ENCODE assay signal across 8 mouse cellular contexts in the genomic region with DNA sequence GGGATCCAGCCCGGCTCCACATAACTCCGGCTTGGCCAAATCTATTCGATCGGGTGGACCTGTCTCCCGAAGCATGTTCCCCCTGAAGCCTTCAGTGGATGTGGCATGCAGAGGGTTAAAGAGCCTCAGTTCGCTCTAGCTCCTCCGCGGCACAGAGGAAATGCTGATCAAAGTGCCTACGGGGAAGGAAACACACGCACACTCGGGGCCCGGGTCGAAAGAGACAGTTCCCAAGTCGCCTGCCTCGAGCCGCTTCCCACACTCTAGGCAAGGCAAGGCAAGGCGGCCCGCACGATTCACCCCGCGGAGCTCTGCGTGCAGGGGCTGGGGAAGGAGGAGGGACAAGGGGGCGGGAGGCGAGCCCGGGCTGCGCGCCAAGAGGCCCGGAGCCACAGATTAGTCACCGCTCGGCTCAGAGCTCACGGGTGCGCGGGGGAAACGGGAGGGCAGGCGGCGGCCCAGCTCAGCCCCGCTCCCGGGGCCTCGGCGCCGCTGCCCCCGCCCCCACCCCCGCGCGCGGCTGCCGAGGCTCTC.
DNase-seq lines count a peak whose midpoint lies in the region; ATAC-seq and TF ChIP-seq lines count a peak whose summit lies in the region.

No protein-coding gene starts in this region.

- peak overlapping the region; percentile 75 for H3K4me3 ChIP-seq in G1E (ENCODE audit: low read depth, low read length)
- peak overlapping the region; percentile 50 for H3K4me3 ChIP-seq in cerebellum, adult 2 months (replicated peaks; ENCODE audit: insufficient read depth, low read depth, low read length)
- H3K4me3 ChIP-seq in hindbrain, embryonic 12.5 days, result peak overlapping the region; percentile 46

- no peaks in the 10 kb centered on the region for H3K9me3 ChIP-seq in G1E (replicated peaks)
- H3K9me3 ChIP-seq in hindbrain, embryonic 12.5 days (replicated peaks), result no peaks in the 10 kb centered on the region

- H3K27me3 ChIP-seq in G1E (ENCODE audit: insufficient read depth, low read length), result peaks cover 24% of the 10 kb centered on the region
- H3K27me3 ChIP-seq in cerebellum, adult 2 months (ENCODE audit: control insufficient read depth, insufficient read depth, low read length), result no peaks in the 10 kb centered on the region
- peaks cover 85% of the 10 kb centered on the region for H3K27me3 ChIP-seq in hindbrain, embryonic 12.5 days

- peaks cover 21% of the 10 kb centered on the region for H3K4me1 ChIP-seq in G1E (ENCODE audit: insufficient read depth, low read depth, low read length)
- H3K4me1 ChIP-seq in cerebellum, adult 2 months (ENCODE audit: control insufficient read depth, insufficient read depth, low read length), result peaks cover 3% of the 10 kb centered on the region; the same call in 1 of the 2 replicates
- H3K4me1 ChIP-seq in hindbrain, embryonic 12.5 days, result peaks cover 30% of the 10 kb centered on the region

- no peak for TF ChIP-seq POLR2A in cerebellum, adult 2 months (IDR thresholded peaks at IDR 0.05; ENCODE audit: borderline replicate concordance, insufficient read depth, low read length)

- TF ChIP-seq CTCF in G1E (IDR thresholded peaks at IDR 0.05; ENCODE audit: low read depth, low read length), result no peak
- no peak for TF ChIP-seq CTCF in cerebellum, adult 2 months (IDR thresholded peaks at IDR 0.05; ENCODE audit: borderline replicate concordance, insufficient read depth, low read depth, low read length)

- ATAC-seq in G1E (ENCODE audit: extremely low read depth, insufficient number of reproducible peaks, low FRiP score, poor library complexity, severe bottlenecking), result no peak
- peak; percentile 65 for ATAC-seq in hindbrain, embryonic 12.5 days (ENCODE audit: low FRiP score)

- peak overlapping the region; percentile 91 for H3K4me2 ChIP-seq in hindbrain, embryonic 12.5 days (replicated peaks)

- DNase-seq in G1E (ENCODE audit: low spot score), result no peak
- peak; percentile 77 to 81 for DNase-seq in cerebellum, adult 2 months
- peak; percentile 39 to 50 for DNase-seq in frontal cortex, postnatal 25 days (ENCODE audit: low spot score in 2 of 2)
- DNase-seq in layer of hippocampus, postnatal 36 days, result peak; percentile 58 to 59
- peak; percentile 65 for DNase-seq in lung, postnatal 25 days (ENCODE audit: low spot score)
- peak; percentile 87 for DNase-seq in retina, postnatal 1 day
- DNase-seq in urinary bladder, postnatal 14 days (ENCODE audit: low spot score), result peak; percentile 81

- peak overlapping the region; percentile 77 for H3K9ac ChIP-seq in hindbrain, embryonic 12.5 days

- peak overlapping the region; percentile 67; the same call in 1 of the 2 replicates for H3K27ac ChIP-seq in cerebellum, adult 2 months (ENCODE audit: insufficient read depth, low read length)
- peak overlapping the region; percentile 94 for H3K27ac ChIP-seq in hindbrain, embryonic 12.5 days

- WGBS in cerebellum, adult 2 months, result 2% methylated on average over 44 of the region's 47 CpGs
- WGBS in hindbrain, embryonic 12.5 days, result 2% methylated on average over 36 of the region's 47 CpGs

- H3K36me3 ChIP-seq in G1E (replicated peaks), result no peaks in the 10 kb centered on the region
- no peaks in the 10 kb centered on the region for H3K36me3 ChIP-seq in hindbrain, embryonic 12.5 days
